Mouse (Mus musculus) C2C12 (cell line): ENCODE data around the gene 1700012B09Rik.

Experiments used
- CTCF ChIP-seq: IDR thresholded peaks from one replicate; pipeline ENCODE4 v1.5.1; 2011; ENCODE audit not compliant: control insufficient read depth, insufficient read depth, insufficient read length
- MYOD1 ChIP-seq: IDR thresholded peaks from one replicate; pipeline ENCODE4 v1.6.1; 2011; ENCODE audit warnings: low read depth; ENCODE audit not compliant: control insufficient read depth, insufficient read length

- no peak for TF ChIP-seq CTCF
- peak; percentile 2 for TF ChIP-seq MYOD1
These were observed 39.8 kb downstream of the 1700012B09Rik start for GRCm38 (mm10) chr9:14730941-14731541.
